Mouse (Mus musculus) testis, adult 2 months (tissue): ENCODE measurements around the gene Smc3. TPM values are rescaled to one million over a fixed set of nuclear protein-coding genes. Genes with fewer than 3 reads are reported as not detected.

Experiments
- H3K27ac ChIP-seq: fragments of 200-500 bp; 2 replicates; pipeline ENCODE4 v1.5.1; 2012; ENCODE audit warnings: low read depth, low read length; ENCODE audit not compliant: control insufficient read depth, insufficient read depth
- H3K27me3 ChIP-seq: fragments of 200-500 bp; 2 replicates; pipeline ENCODE4 v1.6.1; 2012; ENCODE audit warnings: mild to moderate bottlenecking, low read length, moderate library complexity; ENCODE audit not compliant: control insufficient read depth, insufficient read depth
- H3K36me3 ChIP-seq: fragments of 200-500 bp; 2 replicates; pipeline ENCODE4 v1.6.1; 2012; ENCODE audit warnings: mild to moderate bottlenecking, low read length; ENCODE audit not compliant: control insufficient read depth, insufficient read depth
- H3K4me1 ChIP-seq: fragments of 200-500 bp; 2 replicates; pipeline ENCODE4 v1.6.1; 2012; ENCODE audit warnings: low read length; ENCODE audit not compliant: control insufficient read depth, insufficient read depth
- H3K4me3 ChIP-seq: fragments of 200-500 bp; 2 replicates; pipeline ENCODE4 v1.5.1; 2012; ENCODE audit warnings: low read depth, mild to moderate bottlenecking, low read length, moderate library complexity, mixed read lengths; ENCODE audit not compliant: control insufficient read depth
- CTCF ChIP-seq: fragments of 200-500 bp; IDR thresholded peaks from 2 replicates; pipeline ENCODE4 v1.5.1; 2012; ENCODE audit warnings: low read depth, mild to moderate bottlenecking, inconsistent platforms, low read length, moderate library complexity; ENCODE audit not compliant: control insufficient read depth, insufficient read depth, insufficient replicate concordance
- POLR2A ChIP-seq: fragments of 200-500 bp; IDR thresholded peaks from 2 replicates; pipeline ENCODE4 v1.6.1; 2012; ENCODE audit warnings: low read depth, mild to moderate bottlenecking, inconsistent platforms, low read length, moderate library complexity; ENCODE audit not compliant: control insufficient read depth
- polyA plus RNA-seq: library from polyadenylated mRNA; depleted of rRNA; stranded (reverse); fragments of >200 nt; gene quantifications from 2 replicates; pipeline ENCODE4 v1.2.3, GENCODE M21; 2012

Gene Smc3
- polyA plus RNA-seq, 1 experiment, result 10.0 TPM

DNA sequence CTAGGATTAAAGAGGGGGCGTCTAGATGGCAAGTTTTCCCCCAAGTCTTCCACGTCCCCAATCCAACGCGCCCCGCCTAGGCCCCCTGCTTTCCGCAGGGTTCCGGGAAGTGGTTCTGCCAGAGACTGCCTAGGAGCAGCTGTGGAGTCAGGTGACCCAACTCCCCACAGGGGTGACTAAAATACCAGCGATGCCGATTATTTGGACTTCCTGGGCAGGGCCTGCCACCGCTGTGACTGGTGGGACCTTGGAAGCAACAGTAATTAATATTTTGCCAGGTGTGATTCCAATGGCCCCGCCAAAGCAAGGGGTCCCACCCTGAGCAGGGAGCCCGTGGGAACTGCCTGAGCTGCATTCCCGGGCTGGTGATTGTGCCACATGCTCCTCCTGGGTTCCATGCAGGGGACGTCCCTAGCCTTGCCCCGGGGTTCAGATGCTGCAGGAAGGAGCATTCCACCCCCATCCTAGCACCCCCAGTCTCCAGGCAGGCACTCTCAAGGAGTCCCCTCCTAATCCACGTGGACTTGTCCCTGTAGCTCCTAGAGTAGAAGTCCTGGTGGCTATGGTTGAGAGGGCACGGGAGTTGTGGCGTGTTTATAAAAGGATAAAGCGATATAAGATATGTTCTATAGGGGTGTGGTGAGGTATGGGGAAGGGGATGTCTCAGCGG, 42.8 kb upstream of the Smc3 start:
- no peak for TF ChIP-seq CTCF
- no peak for TF ChIP-seq POLR2A
- Histone ChIP-seq H3K27ac (no peak overlapping the region), H3K4me1 (peaks cover 6% of the 10 kb centered on the region), H3K36me3 (no peaks in the 10 kb centered on the region), H3K4me3 (no peak overlapping the region), H3K27me3 (no peaks in the 10 kb centered on the region)

DNA sequence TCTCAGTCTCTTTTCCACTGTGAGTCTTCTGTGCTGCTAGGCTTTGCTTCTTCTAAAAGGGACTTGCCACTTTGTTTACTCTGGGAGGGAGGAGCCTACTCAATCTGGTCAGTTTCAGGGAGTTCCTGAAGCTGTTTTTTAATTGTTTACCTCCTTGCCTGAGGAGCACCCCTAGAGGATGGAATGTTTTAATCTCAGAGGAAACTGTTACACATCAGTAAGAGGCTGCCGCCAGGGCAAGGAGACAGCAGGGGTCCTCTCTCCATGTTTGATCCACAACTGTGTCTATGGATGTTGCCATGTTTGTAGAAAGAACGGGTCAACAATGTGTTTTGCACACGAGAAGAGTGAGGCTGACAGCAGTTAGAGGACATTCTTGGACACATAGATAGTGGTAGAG, 39.8 kb upstream of the Smc3 start:
- no peak overlapping the region for H3K4me3 ChIP-seq
- TF ChIP-seq CTCF (no peak), POLR2A (no peak)
- no peak overlapping the region for H3K27ac ChIP-seq
- H3K27me3 ChIP-seq, result no peaks in the 10 kb centered on the region
- peaks cover 6% of the 10 kb centered on the region for H3K4me1 ChIP-seq
- H3K36me3 ChIP-seq, result no peaks in the 10 kb centered on the region

DNA sequence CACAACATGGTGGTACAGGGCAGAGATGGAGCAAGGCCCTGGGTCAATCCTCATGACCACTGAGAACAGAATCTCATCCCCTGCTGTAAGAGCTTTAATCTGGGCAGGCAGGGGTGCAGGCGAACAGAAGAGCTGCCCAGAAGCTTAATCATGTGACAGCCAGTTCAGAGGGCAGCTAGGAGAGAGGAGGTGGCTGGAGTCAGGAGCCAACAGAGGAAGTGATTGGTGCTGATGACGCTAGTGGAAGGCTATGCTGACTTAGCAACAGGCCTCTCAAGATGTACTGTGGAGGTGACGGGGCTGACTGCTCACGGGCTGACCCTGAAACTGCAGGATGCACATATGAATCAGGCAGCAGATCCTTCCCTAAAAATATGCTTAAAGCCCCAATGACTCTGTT, 36.0 kb upstream of the Smc3 start:
- Histone ChIP-seq H3K27me3 (no peaks in the 10 kb centered on the region), H3K27ac (no peak overlapping the region), H3K36me3 (no peaks in the 10 kb centered on the region), H3K4me1 (no peaks in the 10 kb centered on the region), H3K4me3 (no peak overlapping the region)
- no peak for TF ChIP-seq CTCF
- no peak for TF ChIP-seq POLR2A

DNA sequence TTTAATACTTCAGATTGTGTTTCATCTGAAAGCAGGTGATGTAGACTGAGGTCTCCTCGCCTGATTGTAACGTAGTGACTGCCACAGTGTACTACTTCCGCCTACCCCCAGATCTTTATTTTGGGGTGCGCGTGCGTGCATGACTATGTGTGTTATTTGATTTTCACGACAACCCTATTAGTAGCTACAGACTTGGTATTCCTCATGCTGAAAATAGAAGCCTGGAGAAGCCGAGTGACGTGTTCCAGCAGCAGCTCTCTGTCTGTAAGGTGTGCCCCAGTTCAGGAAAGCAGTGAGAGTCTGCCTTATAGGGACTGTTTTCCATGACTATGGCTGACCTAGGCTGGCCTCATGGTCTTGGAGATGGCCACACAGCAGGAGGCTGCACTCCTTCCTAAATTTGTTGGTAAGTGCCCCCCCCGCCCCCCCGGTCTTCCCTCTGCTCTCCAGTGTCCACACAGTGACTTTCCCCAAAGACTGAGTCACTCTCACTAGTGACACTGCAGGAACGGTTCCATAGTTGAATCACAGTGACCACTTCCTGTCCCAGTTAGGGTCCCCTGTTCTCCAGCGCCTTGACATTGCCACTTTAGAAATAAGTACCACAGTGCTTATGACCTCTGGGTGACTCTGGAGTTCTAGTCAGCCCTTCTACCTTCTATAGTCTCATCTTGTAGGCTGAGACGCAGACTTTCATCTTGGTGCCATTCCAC, 34.5 kb upstream of the Smc3 start:
- Histone ChIP-seq H3K4me1 (no peaks in the 10 kb centered on the region), H3K36me3 (no peaks in the 10 kb centered on the region), H3K27me3 (no peaks in the 10 kb centered on the region), H3K4me3 (no peak overlapping the region), H3K27ac (no peak overlapping the region)
- TF ChIP-seq POLR2A (no peak), CTCF (no peak)

DNA sequence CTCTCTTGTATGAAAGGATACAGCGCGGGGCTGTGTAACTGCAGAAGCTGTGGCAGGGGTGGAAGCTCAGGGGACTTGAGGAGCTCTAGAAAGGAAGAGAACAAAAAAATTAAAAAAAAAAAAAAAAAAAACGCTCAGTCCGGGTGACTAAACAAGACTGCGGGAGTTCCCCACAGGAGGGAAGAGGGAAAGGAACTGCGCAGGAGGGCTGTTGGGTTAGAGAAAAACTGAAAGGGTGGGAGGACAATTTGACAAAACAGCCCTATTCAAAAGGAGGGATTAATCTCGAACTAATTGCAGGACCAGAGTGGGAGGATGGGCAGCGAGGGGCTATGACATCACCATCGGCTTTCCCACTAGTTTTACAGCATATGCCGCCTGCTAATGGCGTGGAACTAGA, 32.3 kb upstream of the Smc3 start:
- Histone ChIP-seq H3K4me3 (no peak overlapping the region), H3K27me3 (no peaks in the 10 kb centered on the region), H3K4me1 (no peaks in the 10 kb centered on the region), H3K27ac (no peak overlapping the region), H3K36me3 (no peaks in the 10 kb centered on the region)
- TF ChIP-seq POLR2A, result no peak
- no peak for TF ChIP-seq CTCF

DNA sequence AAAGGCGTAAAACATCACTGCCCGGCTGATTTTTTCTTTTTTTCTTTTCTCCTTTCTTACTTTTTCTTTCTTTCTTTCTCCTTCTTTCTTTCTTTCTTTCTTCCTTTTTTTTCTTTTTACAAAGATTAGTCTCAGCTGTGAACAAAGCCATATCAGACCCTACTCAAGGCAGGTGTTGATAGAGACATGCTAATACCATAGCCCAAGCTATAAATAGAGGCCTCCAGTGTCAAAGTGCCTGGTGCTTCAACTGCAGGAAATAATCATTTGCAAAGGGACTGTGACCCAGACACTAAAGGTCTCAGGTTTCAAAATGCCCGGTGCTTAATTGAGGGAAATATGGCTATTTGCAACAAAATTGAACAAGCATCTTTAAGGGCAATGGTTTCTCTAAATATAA, 31.6 kb upstream of the Smc3 start:
- Histone ChIP-seq H3K4me1 (no peaks in the 10 kb centered on the region), H3K27ac (no peak overlapping the region)
- no peak for TF ChIP-seq POLR2A
- TF ChIP-seq CTCF, result no peak

DNA sequence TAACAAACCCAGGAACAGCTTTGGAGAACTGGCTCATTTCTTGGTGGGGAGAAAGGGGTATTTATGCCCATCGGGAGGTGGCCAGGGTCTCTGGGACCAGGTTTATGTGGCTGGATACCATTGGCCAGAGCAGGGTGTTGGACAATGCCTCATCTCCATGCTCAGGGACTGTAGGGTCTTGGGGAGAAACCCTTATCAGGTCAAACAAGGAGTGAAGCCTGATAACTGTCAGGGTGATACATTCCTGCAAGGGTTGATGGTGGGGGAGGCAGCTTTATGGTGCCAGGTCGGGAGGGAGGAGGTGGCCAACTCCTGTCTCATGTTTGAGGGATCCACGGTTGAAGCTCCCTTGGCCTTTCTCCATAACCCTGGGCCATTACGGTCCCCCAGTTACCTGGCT, 29.1 kb upstream of the Smc3 start:
- TF ChIP-seq CTCF (no peak), POLR2A (no peak)
- Histone ChIP-seq H3K4me1 (no peaks in the 10 kb centered on the region), H3K27me3 (no peaks in the 10 kb centered on the region), H3K36me3 (no peaks in the 10 kb centered on the region), H3K4me3 (no peak overlapping the region), H3K27ac (no peak overlapping the region)

More for the DNA sequence above, 31.6 kb upstream of the Smc3 start:
- Histone ChIP-seq H3K36me3 (no peaks in the 10 kb centered on the region), H3K27me3 (no peaks in the 10 kb centered on the region), H3K4me3 (no peak overlapping the region)

DNA sequence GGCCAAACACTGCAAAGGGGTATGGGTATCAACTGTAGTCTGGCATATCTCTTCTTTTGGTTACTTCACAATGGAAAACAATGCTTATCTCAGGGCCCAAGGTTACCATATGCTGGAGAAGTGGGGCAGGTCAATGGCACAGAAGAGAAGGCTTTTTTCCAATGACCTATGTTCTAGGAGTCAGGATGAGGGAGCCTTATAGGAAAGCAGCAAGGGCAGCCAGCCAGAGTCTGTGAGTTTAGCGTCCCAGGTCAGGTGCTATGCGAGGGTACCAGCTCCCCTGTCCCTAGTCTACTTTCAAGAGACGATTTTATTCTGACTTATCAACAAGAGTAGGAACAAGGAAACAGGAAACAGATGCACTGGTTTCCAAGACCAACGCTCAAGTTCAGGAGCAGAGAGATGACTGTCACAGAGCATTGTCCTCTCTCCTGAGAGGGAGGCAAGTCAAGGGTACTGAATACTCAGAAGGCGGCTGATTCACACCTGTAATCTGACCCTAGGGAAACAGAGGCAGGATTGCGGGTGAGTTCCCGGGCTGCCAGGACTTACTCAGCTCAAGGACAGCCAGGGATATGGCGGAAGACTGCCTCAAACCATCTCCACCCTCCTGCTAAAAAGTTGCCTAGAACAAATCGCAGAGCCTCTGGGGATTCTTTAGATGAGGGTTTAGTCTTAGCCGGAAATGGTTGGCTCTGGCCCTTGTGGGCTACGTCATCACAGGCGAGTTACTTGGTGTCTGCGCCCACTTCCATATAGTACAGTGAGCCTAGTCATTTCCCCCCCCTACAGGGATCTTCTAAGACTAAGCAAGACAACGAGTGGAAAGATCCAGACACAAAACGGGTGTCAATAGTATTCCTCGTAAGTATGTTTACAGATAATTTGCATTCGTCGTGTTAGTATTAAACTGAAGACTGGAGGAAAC, 28.4 kb upstream of the Smc3 start:
- no peaks in the 10 kb centered on the region for H3K4me1 ChIP-seq
- H3K36me3 ChIP-seq, result no peaks in the 10 kb centered on the region
- no peak for TF ChIP-seq CTCF
- TF ChIP-seq POLR2A, result no peak
- H3K27ac ChIP-seq, result no peak overlapping the region
- no peak overlapping the region for H3K4me3 ChIP-seq
- H3K27me3 ChIP-seq, result no peaks in the 10 kb centered on the region
